Mouse (Mus musculus) neural tube, embryonic 14.5 days (tissue): ENCODE measurements around the gene Sell. TPM values are rescaled to one million over a fixed set of nuclear protein-coding genes. Genes with fewer than 3 reads are reported as not detected.

ENCODE experiments used
- ATAC-seq: fragments of 200-750 bp; cut with Nextera tagmentation; 2 replicates; pipeline ENCODE4 v1.8.0; 2017; ENCODE audit warnings: low read depth, mild to moderate bottlenecking, moderate TSS enrichment, moderate library complexity
- H3K27ac ChIP-seq: fragments of 300-500 bp; sonication (generic); 2 replicates; pipeline ENCODE4 v1.5.1; 2014; ENCODE audit warnings: low read depth, mild to moderate bottlenecking, control low read depth, low read length, moderate library complexity, mixed read lengths
- H3K27me3 ChIP-seq: fragments of 300-500 bp; sonication (generic); 2 replicates; pipeline ENCODE4 v1.6.1; 2014; ENCODE audit warnings: low read length; ENCODE audit not compliant: control insufficient read depth, insufficient read depth
- H3K36me3 ChIP-seq: fragments of 300-500 bp; sonication (generic); 2 replicates; pipeline ENCODE4 v1.6.1; 2014; ENCODE audit warnings: low read length, mixed read lengths; ENCODE audit not compliant: control insufficient read depth, insufficient read depth
- H3K4me1 ChIP-seq: fragments of 300-500 bp; sonication (generic); 2 replicates; pipeline ENCODE4 v1.6.1; 2014; ENCODE audit warnings: low read length; ENCODE audit not compliant: control insufficient read depth, insufficient read depth
- H3K4me2 ChIP-seq: fragments of 300-500 bp; sonication (generic); 2 replicates; pipeline ENCODE4 v1.6.1; 2014; ENCODE audit warnings: mild to moderate bottlenecking, low read depth, low read length, control low read depth
- H3K4me3 ChIP-seq: fragments of 300-500 bp; sonication (generic); 2 replicates; pipeline ENCODE4 v1.5.1; 2014; ENCODE audit warnings: low read depth, low read length, control low read depth, mixed read lengths
- H3K9ac ChIP-seq: fragments of 300-500 bp; sonication (generic); replicated peaks from 2 replicates; pipeline ENCODE4 v1.6.1; 2014; ENCODE audit warnings: low read depth, mild to moderate bottlenecking, control low read depth, low read length, mixed read lengths
- H3K9me3 ChIP-seq: fragments of 300-500 bp; sonication (generic); 2 replicates; pipeline ENCODE4 v1.6.1; 2016; ENCODE audit warnings: low read length; ENCODE audit not compliant: control insufficient read depth
- WGBS: fragments of 180-500 bp; shearing (Covaris S2); extraction: QIAGEN DNeasy Blood & Tissue Kit; methylation state at CpG from one replicate; pipeline ENCODE4 v1.1.7; 2014; 5-methylcytosine and 5-hydroxymethylcytosine counted together
- polyA plus RNA-seq: library from polyadenylated mRNA; unstranded; fragments of >200 nt; fragmentation: Nextera tagmentation; extraction: Ambion mirVana; gene quantifications from 2 replicates; pipeline ENCODE4 v1.2.1, GENCODE M21; 2014

Gene Sell
- polyA plus RNA-seq, 1 experiment from 2014 or later, result 0.16 TPM

- Histone ChIP-seq H3K27ac (no peak within 1 kb of the TSS), H3K9ac (no peak within 1 kb of the TSS), H3K4me2 (no peak within 1 kb of the TSS), H3K4me3 (no peak within 1 kb of the TSS), H3K36me3 (no peaks in the 10 kb centered on the region), H3K4me1 (no peaks in the 10 kb centered on the region), H3K9me3 (no peaks in the 10 kb centered on the region), H3K27me3 (no peaks in the 10 kb centered on the region)
- ATAC-seq, result no peak
- 76% methylated on average over 8 of the region's 8 CpGs for WGBS
These were observed 53.2 kb downstream of the Sell start, which contains the start of gene Selp for GRCm38 (mm10) chr1:164114947-164115493. TSS of gene Selp (plus strand) at chr1:164115264.

GRCm38 (mm10) chr1:164115647-164116046 lies 53.9 kb downstream of the Sell start:
- 81% methylated on average over 6 of the region's 6 CpGs for WGBS
- H3K9ac ChIP-seq, result no peak overlapping the region
- no peaks in the 10 kb centered on the region for H3K36me3 ChIP-seq
- H3K4me2 ChIP-seq, result no peak overlapping the region
- no peaks in the 10 kb centered on the region for H3K27me3 ChIP-seq
- ATAC-seq, result no peak
- H3K9me3 ChIP-seq, result no peaks in the 10 kb centered on the region
- H3K27ac ChIP-seq, result no peak overlapping the region
- no peak overlapping the region for H3K4me3 ChIP-seq
- no peaks in the 10 kb centered on the region for H3K4me1 ChIP-seq

GRCm38 (mm10) chr1:164117869-164118268 lies 56.1 kb downstream of the Sell start:
- H3K27me3 ChIP-seq, result no peaks in the 10 kb centered on the region
- ATAC-seq, result no peak
- H3K36me3 ChIP-seq, result no peaks in the 10 kb centered on the region
- no peaks in the 10 kb centered on the region for H3K4me1 ChIP-seq
- H3K27ac ChIP-seq, result no peak overlapping the region
- no peak overlapping the region for H3K4me3 ChIP-seq
- no peaks in the 10 kb centered on the region for H3K9me3 ChIP-seq
- no peak overlapping the region for H3K9ac ChIP-seq
- WGBS, result 96% methylated on average over 6 of the region's 6 CpGs
- no peak overlapping the region for H3K4me2 ChIP-seq

GRCm38 (mm10) chr1:164119892-164120776 lies 58.4 kb downstream of the Sell start:
- H3K27me3 ChIP-seq, result no peaks in the 10 kb centered on the region
- H3K36me3 ChIP-seq, result no peaks in the 10 kb centered on the region
- no peak overlapping the region for H3K27ac ChIP-seq
- H3K9ac ChIP-seq, result no peak overlapping the region
- H3K4me1 ChIP-seq, result no peaks in the 10 kb centered on the region
- ATAC-seq, result no peak
- no peaks in the 10 kb centered on the region for H3K9me3 ChIP-seq
- H3K4me3 ChIP-seq, result no peak overlapping the region
- H3K4me2 ChIP-seq, result no peak overlapping the region
- 81% methylated on average over 3 of the region's 3 CpGs for WGBS

GRCm38 (mm10) chr1:164120777-164121158 lies 59.0 kb downstream of the Sell start:
- no peaks in the 10 kb centered on the region for H3K36me3 ChIP-seq
- no peak overlapping the region for H3K4me3 ChIP-seq
- no peak for ATAC-seq
- no peaks in the 10 kb centered on the region for H3K9me3 ChIP-seq
- H3K27ac ChIP-seq, result no peak overlapping the region
- H3K27me3 ChIP-seq, result no peaks in the 10 kb centered on the region
- H3K9ac ChIP-seq, result no peak overlapping the region
- H3K4me1 ChIP-seq, result no peaks in the 10 kb centered on the region
- 92% methylated on average over 3 of the region's 3 CpGs for WGBS
- no peak overlapping the region for H3K4me2 ChIP-seq

GRCm38 (mm10) chr1:164123836-164124235 lies 62.1 kb downstream of the Sell start:
- Histone ChIP-seq H3K27ac (no peak overlapping the region), H3K27me3 (no peaks in the 10 kb centered on the region), H3K4me2 (no peak overlapping the region), H3K9ac (no peak overlapping the region), H3K4me1 (no peaks in the 10 kb centered on the region), H3K36me3 (no peaks in the 10 kb centered on the region), H3K9me3 (no peaks in the 10 kb centered on the region), H3K4me3 (no peak overlapping the region)
- ATAC-seq, result no peak
- 60% methylated on average over 3 of the region's 3 CpGs for WGBS

GRCm38 (mm10) chr1:164130013-164130412 lies 68.2 kb downstream of the Sell start:
- no peak overlapping the region for H3K27ac ChIP-seq
- WGBS, result 64% methylated on average over 3 of the region's 3 CpGs
- H3K36me3 ChIP-seq, result no peaks in the 10 kb centered on the region
- H3K4me2 ChIP-seq, result no peak overlapping the region
- ATAC-seq, result no peak
- no peak overlapping the region for H3K9ac ChIP-seq
- no peaks in the 10 kb centered on the region for H3K9me3 ChIP-seq
- no peak overlapping the region for H3K4me3 ChIP-seq
- H3K4me1 ChIP-seq, result no peaks in the 10 kb centered on the region
- H3K27me3 ChIP-seq, result no peaks in the 10 kb centered on the region

GRCm38 (mm10) chr1:164132609-164133008 lies 70.8 kb downstream of the Sell start:
- H3K27me3 ChIP-seq, result no peaks in the 10 kb centered on the region
- H3K27ac ChIP-seq, result no peak overlapping the region
- no peaks in the 10 kb centered on the region for H3K36me3 ChIP-seq
- no peak overlapping the region for H3K9ac ChIP-seq
- no peaks in the 10 kb centered on the region for H3K4me1 ChIP-seq
- no peaks in the 10 kb centered on the region for H3K9me3 ChIP-seq
- ATAC-seq, result no peak
- H3K4me2 ChIP-seq, result no peak overlapping the region
- WGBS, result 80% methylated on average over 1 of the region's 1 CpGs
- H3K4me3 ChIP-seq, result no peak overlapping the region
